In genomic region chr16:72221912-72222502, GRCm38 (mm10) we compare ENCODE assay signal across 11 mouse cellular contexts.
DNase-seq lines count a peak whose midpoint lies in the region; ATAC-seq and TF ChIP-seq lines count a peak whose summit lies in the region.
"Had no signal": no experiment of that assay in that cellular context is flagged by ENCODE, and none has a peak within 500 bp of the region (broad histone marks: within the 10 kb centered on the region; RNA-seq: fewer than 3 reads in every experiment).

No protein-coding gene starts in this region.

- intact Hi-C loops in heart, postnatal 14 days (cut with DNase I) = no loop called here

- TF ChIP-seq EP300 in heart, postnatal 0 days (IDR thresholded peaks at IDR 0.05; ENCODE audit: low read depth) = no peak

- WGBS in heart, postnatal 0 days = 14% methylated on average over 3 of the region's 3 CpGs
- WGBS in embryonic facial prominence, embryonic 14.5 days = 32% methylated on average over 3 of the region's 3 CpGs
- 7% methylated on average over 3 of the region's 3 CpGs for WGBS in hindbrain, embryonic 13.5 days
- WGBS in midbrain, embryonic 16.5 days = under 1% methylated on average over 3 of the region's 3 CpGs

- TF ChIP-seq CTCF in heart, postnatal 0 days (IDR thresholded peaks at IDR 0.05; ENCODE audit: low read depth) = no peak

- no peak overlapping the region for H3K4me3 ChIP-seq in heart, postnatal 0 days (ENCODE audit: low read depth, low read length)
- H3K4me3 ChIP-seq in embryonic facial prominence, embryonic 14.5 days (ENCODE audit: low read depth, low read length) = no peak overlapping the region
- H3K4me3 ChIP-seq in hindbrain, embryonic 13.5 days = no peak overlapping the region
- H3K4me3 ChIP-seq in midbrain, embryonic 16.5 days (ENCODE audit: low read depth, low read length) = no peak overlapping the region
- H3K4me3 ChIP-seq: erythroblast, embryonic 14.5 days; limb, embryonic 15.5 days had no signal

- H3K4me2 ChIP-seq in heart, postnatal 0 days (ENCODE audit: low read depth, low read length) = no peak overlapping the region
- no peak overlapping the region for H3K4me2 ChIP-seq in embryonic facial prominence, embryonic 14.5 days (ENCODE audit: low read depth, low read length)
- H3K4me2 ChIP-seq in hindbrain, embryonic 13.5 days = no peak overlapping the region; the same call in 1 of the 2 replicates
- no peak overlapping the region for H3K4me2 ChIP-seq in midbrain, embryonic 16.5 days (ENCODE audit: low read length)
- H3K4me2 ChIP-seq: limb, embryonic 15.5 days had no signal

- H3K27ac ChIP-seq in heart, postnatal 0 days (ENCODE audit: low read depth) = no peak overlapping the region
- no peak overlapping the region; the same call in 1 of the 2 replicates for H3K27ac ChIP-seq in embryonic facial prominence, embryonic 14.5 days (replicated peaks; ENCODE audit: low read depth, low read length)
- peak overlapping the region; percentile 62 for H3K27ac ChIP-seq in hindbrain, embryonic 13.5 days
- peak overlapping the region; percentile 50 for H3K27ac ChIP-seq in midbrain, embryonic 16.5 days (ENCODE audit: low read length)
- H3K27ac ChIP-seq: limb, embryonic 15.5 days had no signal

- no peaks in the 10 kb centered on the region for H3K27me3 ChIP-seq in heart, postnatal 0 days (ENCODE audit: control insufficient read depth, insufficient read depth, low read length)
- no peaks in the 10 kb centered on the region for H3K27me3 ChIP-seq in embryonic facial prominence, embryonic 14.5 days (replicated peaks; ENCODE audit: control insufficient read depth, insufficient read depth, low read length)
- no peaks in the 10 kb centered on the region for H3K27me3 ChIP-seq in hindbrain, embryonic 13.5 days
- H3K27me3 ChIP-seq in midbrain, embryonic 16.5 days (ENCODE audit: control insufficient read depth, insufficient read depth, low read depth, low read length) = no peaks in the 10 kb centered on the region
- H3K27me3 ChIP-seq: limb, embryonic 15.5 days had no signal

- H3K4me1 ChIP-seq in heart, postnatal 0 days (ENCODE audit: control insufficient read depth, insufficient read depth) = peaks cover 5% of the 10 kb centered on the region; the same call in 1 of the 2 replicates
- no peaks in the 10 kb centered on the region for H3K4me1 ChIP-seq in embryonic facial prominence, embryonic 14.5 days (ENCODE audit: control insufficient read depth, insufficient read depth, low read length)
- peaks cover 11% of the 10 kb centered on the region for H3K4me1 ChIP-seq in hindbrain, embryonic 13.5 days (replicated peaks)
- H3K4me1 ChIP-seq in midbrain, embryonic 16.5 days (ENCODE audit: control insufficient read depth, insufficient read depth, low read length) = peaks cover 9% of the 10 kb centered on the region
- H3K4me1 ChIP-seq: limb, embryonic 15.5 days had no signal

- H3K9me3 ChIP-seq in heart, postnatal 0 days (replicated peaks; ENCODE audit: control insufficient read depth, low read length) = no peaks in the 10 kb centered on the region
- no peaks in the 10 kb centered on the region for H3K9me3 ChIP-seq in embryonic facial prominence, embryonic 14.5 days (ENCODE audit: control insufficient read depth, low read length)
- no peaks in the 10 kb centered on the region for H3K9me3 ChIP-seq in hindbrain, embryonic 13.5 days
- H3K9me3 ChIP-seq in midbrain, embryonic 16.5 days (replicated peaks; ENCODE audit: control insufficient read depth, low read length, poor library complexity, severe bottlenecking) = no peaks in the 10 kb centered on the region
- H3K9me3 ChIP-seq: limb, embryonic 15.5 days had no signal

- H3K9ac ChIP-seq in heart, postnatal 0 days (replicated peaks; ENCODE audit: low read depth, low read length) = no peak overlapping the region
- H3K9ac ChIP-seq in embryonic facial prominence, embryonic 14.5 days (ENCODE audit: low read depth, low read length) = no peak overlapping the region
- H3K9ac ChIP-seq in hindbrain, embryonic 13.5 days = no peak overlapping the region
- H3K9ac ChIP-seq in midbrain, embryonic 16.5 days (ENCODE audit: low read depth, low read length) = no peak overlapping the region
- H3K9ac ChIP-seq: limb, embryonic 15.5 days had no signal

- peak; percentile 19 for DNase-seq in heart, postnatal 0 days (ENCODE audit: low spot score)
- no peak for DNase-seq in heart, postnatal 14 days
- peak; percentile 74 for DNase-seq in embryonic facial prominence, embryonic 14.5 days (ENCODE audit: low spot score)
- no peak for DNase-seq in kidney, postnatal 36 days
- DNase-seq in heart, postnatal 4 days = no peak
- DNase-seq: adrenal gland, postnatal 10 days had no signal

- no peaks in the 10 kb centered on the region for H3K36me3 ChIP-seq in heart, postnatal 0 days (replicated peaks; ENCODE audit: control insufficient read depth, insufficient read depth, low read length)
- H3K36me3 ChIP-seq in embryonic facial prominence, embryonic 14.5 days (ENCODE audit: control insufficient read depth, insufficient read depth, low read length) = no peaks in the 10 kb centered on the region
- no peaks in the 10 kb centered on the region for H3K36me3 ChIP-seq in hindbrain, embryonic 13.5 days
- no peaks in the 10 kb centered on the region for H3K36me3 ChIP-seq in midbrain, embryonic 16.5 days (ENCODE audit: control insufficient read depth, insufficient read depth, low read length)
- H3K36me3 ChIP-seq: limb, embryonic 15.5 days had no signal

- no peak for ATAC-seq in heart, postnatal 0 days (ENCODE audit: insufficient read depth, low read depth)
- no peak for ATAC-seq in embryonic facial prominence, embryonic 14.5 days (ENCODE audit: low read depth)
- ATAC-seq in hindbrain, embryonic 13.5 days (ENCODE audit: low FRiP score) = peak; percentile 83; the same call in 1 of the 2 replicates
- ATAC-seq in midbrain, embryonic 16.5 days = peak; percentile 89
- ATAC-seq in erythroid progenitor cell, adult 5-6 weeks (replicated peaks; ENCODE audit: low FRiP score, poor library complexity, severe bottlenecking) = no peak

Comparison
In these comparisons a context has a peak if more than half of its experiments do, and no peak if none do; other contexts are left out.
1. DNase-seq: peak in heart, postnatal 0 days (single experiment) and embryonic facial prominence, embryonic 14.5 days (single experiment); none in heart, postnatal 14 days (0 of 2), kidney, postnatal 36 days (0 of 2) and heart, postnatal 4 days (single experiment).
2. ATAC-seq: peak in hindbrain, embryonic 13.5 days (single experiment) and midbrain, embryonic 16.5 days (single experiment); none in heart, postnatal 0 days (single experiment), embryonic facial prominence, embryonic 14.5 days (single experiment) and erythroid progenitor cell, adult 5-6 weeks (single experiment).
3. H3K27ac ChIP-seq: peak in hindbrain, embryonic 13.5 days (single experiment) and midbrain, embryonic 16.5 days (single experiment); none in heart, postnatal 0 days (single experiment) and embryonic facial prominence, embryonic 14.5 days (single experiment).